Mouse (Mus musculus) heart, adult 2 months (tissue): ENCODE measurements around the gene Pctp.

Source experiments
- CTCF ChIP-seq: fragments of 200-600 bp; IDR thresholded peaks from 2 replicates; pipeline ENCODE4 v1.8.1; 2022; ENCODE audit warnings: antibody characterized with exemption, mild to moderate bottlenecking, moderate library complexity
- EP300 ChIP-seq: fragments of 200-500 bp; IDR thresholded peaks from 2 replicates; pipeline ENCODE4 v1.6.1; 2011; ENCODE audit warnings: low read depth, low read length, control low read depth; ENCODE audit not compliant: insufficient read depth

DNA sequence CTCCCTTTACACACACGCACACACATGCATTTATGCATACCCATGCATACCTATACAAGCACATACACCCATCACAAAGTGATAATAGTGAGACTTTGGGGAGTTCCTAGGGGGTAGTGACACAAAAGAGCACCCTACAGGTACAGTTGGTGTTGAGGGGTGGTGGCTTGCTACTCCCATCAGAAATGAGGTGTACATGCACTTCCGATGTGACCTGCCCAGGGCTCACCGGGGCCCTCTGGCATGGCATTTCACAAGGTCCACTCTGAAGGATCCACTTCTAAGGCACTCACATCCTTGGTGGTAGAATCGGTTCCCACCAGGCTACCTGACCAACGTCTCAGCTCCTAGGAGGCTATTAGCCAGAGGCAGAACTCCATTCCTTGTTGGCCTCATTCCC, 26.3 kb downstream of the Pctp start:
- no peak for TF ChIP-seq EP300
- TF ChIP-seq CTCF: no peak
